Mouse (Mus musculus) hindbrain, embryonic 16.5 days (tissue): ENCODE data around the gene Vmn2r30. TPM values are rescaled to one million over a fixed set of nuclear protein-coding genes. Genes with fewer than 3 reads are reported as not detected.
"Not testable (repeated sequence)": the region's sequence is repeated elsewhere in the genome, so short reads cannot be mapped to it uniquely, and the experiment has no call there.

Experiments used
- ATAC-seq: fragments of 200-750 bp; cut with Nextera tagmentation; 2 replicates; pipeline ENCODE4 v1.8.0; 2017; ENCODE audit warnings: moderate TSS enrichment, moderate library complexity
- H3K27ac ChIP-seq: fragments of 300-500 bp; sonication (generic); 2 replicates; pipeline ENCODE4 v1.5.1; 2014; ENCODE audit warnings: low read depth, mild to moderate bottlenecking, control low read depth, low read length, moderate library complexity
- H3K27me3 ChIP-seq: fragments of 300-500 bp; sonication (generic); replicated peaks from 2 replicates; pipeline ENCODE4 v1.6.1; 2014; ENCODE audit warnings: low read length; ENCODE audit not compliant: control insufficient read depth, insufficient read depth
- H3K36me3 ChIP-seq: fragments of 300-500 bp; sonication (generic); 2 replicates; pipeline ENCODE4 v1.6.1; 2014; ENCODE audit warnings: mild to moderate bottlenecking, low read length, moderate library complexity, mixed read lengths; ENCODE audit not compliant: control insufficient read depth, insufficient read depth
- H3K4me1 ChIP-seq: fragments of 300-500 bp; sonication (generic); 2 replicates; pipeline ENCODE4 v1.6.1; 2014; ENCODE audit warnings: low read depth, low read length; ENCODE audit not compliant: control insufficient read depth, insufficient read depth
- H3K4me2 ChIP-seq: fragments of 300-500 bp; sonication (generic); 2 replicates; pipeline ENCODE4 v1.6.1; 2014; ENCODE audit warnings: mild to moderate bottlenecking, low read length, control low read depth, moderate library complexity
- H3K4me3 ChIP-seq: fragments of 300-500 bp; sonication (generic); 2 replicates; pipeline ENCODE4 v1.5.1; 2014; ENCODE audit warnings: mild to moderate bottlenecking, low read length, control low read depth, moderate library complexity
- H3K9ac ChIP-seq: fragments of 300-500 bp; sonication (generic); 2 replicates; pipeline ENCODE4 v1.6.1; 2014; ENCODE audit warnings: low read depth, mild to moderate bottlenecking, control low read depth, low read length, moderate library complexity
- H3K9me3 ChIP-seq: fragments of 300-500 bp; sonication (generic); 2 replicates; pipeline ENCODE4 v1.6.1; 2014; ENCODE audit warnings: mild to moderate bottlenecking, low read length, moderate library complexity; ENCODE audit not compliant: control insufficient read depth
- WGBS: fragments of 180-500 bp; shearing (Covaris S2); extraction: QIAGEN DNeasy Blood & Tissue Kit; methylation state at CpG from one replicate; pipeline ENCODE4 v1.1.7; 2014; 5-methylcytosine and 5-hydroxymethylcytosine counted together
- microRNA-seq: library from miRNA; unstranded; fragments of <30 nt; microRNA quantifications from one replicate; pipeline ENCODE4, GENCODE M21; 2017
- polyA plus RNA-seq: library from polyadenylated mRNA; unstranded; fragments of >200 nt; fragmentation: Nextera tagmentation; extraction: Ambion mirVana; gene quantifications from 2 replicates; pipeline ENCODE4 v1.2.1, GENCODE M21; 2015

The Vmn2r30 gene
- polyA plus RNA-seq: not detected in 2 replicates

GRCm38 (mm10) chr7:7337509-7337908, at the start of gene Vmn2r30:
Vmn2r30 (minus strand) TSS chr7:7337609.
- ATAC-seq: not testable (repeated sequence)
- no CpG with 5 or more reads among the region's 1 CpGs for WGBS

GRCm38 (mm10) chr7:7374431-7374830, 37.0 kb upstream of the Vmn2r30 start, which contains the start of gene Gm45783:
Gm45783 (minus strand) TSS chr7:7374573.
- H3K27ac ChIP-seq, H3K4me2 ChIP-seq, H3K9ac ChIP-seq, H3K4me3 ChIP-seq, ATAC-seq, H3K9me3 ChIP-seq, H3K4me1 ChIP-seq, H3K36me3 ChIP-seq, H3K27me3 ChIP-seq: not testable (repeated sequence)
- 60% methylated on average over 12 of the region's 12 CpGs for WGBS

More at GRCm38 (mm10) chr7:7337509-7337908, at the start of gene Vmn2r30:
- H3K9me3 ChIP-seq, H3K27me3 ChIP-seq, H3K4me3 ChIP-seq, H3K4me2 ChIP-seq, H3K9ac ChIP-seq, H3K27ac ChIP-seq, H3K4me1 ChIP-seq, H3K36me3 ChIP-seq: not testable (repeated sequence)

GRCm38 (mm10) chr7:7295595-7295994, 41.8 kb downstream of the Vmn2r30 start:
- H3K9me3 ChIP-seq: no peaks in the 10 kb centered on the region
- no peak overlapping the region for H3K4me3 ChIP-seq
- no peaks in the 10 kb centered on the region for H3K27me3 ChIP-seq
- no peak overlapping the region for H3K27ac ChIP-seq
- H3K4me2 ChIP-seq: no peak overlapping the region
- H3K4me1 ChIP-seq: no peaks in the 10 kb centered on the region
- WGBS: 77% methylated on average over 16 of the region's 16 CpGs
- ATAC-seq: no peak
- peaks cover 34% of the 10 kb centered on the region for H3K36me3 ChIP-seq
- no peak overlapping the region for H3K9ac ChIP-seq

GRCm38 (mm10) chr7:7281383-7281782, 56.0 kb downstream of the Vmn2r30 start:
- Histone ChIP-seq H3K4me2 (no peak overlapping the region), H3K9ac (no peak overlapping the region), H3K9me3 (peaks cover 3% of the 10 kb centered on the region), H3K4me3 (no peak overlapping the region), H3K27me3 (no peaks in the 10 kb centered on the region), H3K36me3 (peaks cover 23% of the 10 kb centered on the region), H3K4me1 (no peaks in the 10 kb centered on the region), H3K27ac (no peak overlapping the region)
- no peak for ATAC-seq
- WGBS: 75% methylated on average over 1 of the region's 1 CpGs

GRCm38 (mm10) chr7:7277966-7278567, 59.3 kb downstream of the Vmn2r30 start, which contains the start of gene Gm45844:
Gm45844 (minus strand) TSS chr7:7278289.
- H3K36me3 ChIP-seq, H3K4me1 ChIP-seq, H3K9me3 ChIP-seq, H3K27me3 ChIP-seq: not testable (repeated sequence)
- 43% methylated on average over 45 of the region's 45 CpGs for WGBS
- Histone ChIP-seq H3K4me3 (peak within 1 kb of the TSS; percentile 45), H3K27ac (peak within 1 kb of the TSS; percentile 75), H3K4me2 (peak within 1 kb of the TSS; percentile 53), H3K9ac (peak within 1 kb of the TSS; percentile 70)
- peak; percentile 99 for ATAC-seq

GRCm38 (mm10) chr7:7277556-7277955, 59.9 kb downstream of the Vmn2r30 start:
- not testable (repeated sequence) for H3K36me3 ChIP-seq, H3K27me3 ChIP-seq, H3K4me1 ChIP-seq, H3K9me3 ChIP-seq
- 31% methylated on average over 24 of the region's 24 CpGs for WGBS
- Histone ChIP-seq H3K27ac (peak overlapping the region; percentile 75), H3K4me2 (peak overlapping the region; percentile 53), H3K9ac (peak overlapping the region; percentile 70), H3K4me3 (peak overlapping the region; percentile 45)
- ATAC-seq: peak; percentile 69

Small RNA genes within 50 kb of the gene (microRNA-seq; reads per million reads assigned to microRNA genes)
- gene Mir5620: 1.7 reads per million

Other genes with a start within 250 kb of the Vmn2r30 start
- 22.1 and 23.1 TPM in 2 replicates for gene Zfp954, start 216.1 kb downstream of the Vmn2r30 start, polyA plus RNA-seq
- gene Zfp773, start 200.9 kb downstream of the Vmn2r30 start, polyA plus RNA-seq: 10.3 and 12.8 TPM in 2 replicates
- gene Zfp418, start 166.3 kb downstream of the Vmn2r30 start, polyA plus RNA-seq: 2.5 and 3.3 TPM in 2 replicates
- 9.7 and 10.4 TPM in 2 replicates for gene Zfp772, start 127.6 kb downstream of the Vmn2r30 start, polyA plus RNA-seq
- gene Vmn2r29, start 90.3 kb downstream of the Vmn2r30 start, polyA plus RNA-seq: 1.9 and 2.0 TPM in 2 replicates
- gene Gm45844, start 59.3 kb downstream of the Vmn2r30 start, polyA plus RNA-seq: 14.6 and 15.0 TPM in 2 replicates
- gene Clcn4, start 36.8 kb downstream of the Vmn2r30 start, polyA plus RNA-seq: 213 and 216 TPM in 2 replicates
- 0.25 TPM in 1 of 2 replicates, not detected in the other for gene Gm45783, start 37.0 kb upstream of the Vmn2r30 start, polyA plus RNA-seq
- not detected in 2 replicates for gene Vmn2r31, start 62.1 kb upstream of the Vmn2r30 start, polyA plus RNA-seq
- not detected in 2 replicates for gene Vmn2r32, start 142.4 kb upstream of the Vmn2r30 start, polyA plus RNA-seq
- gene Vmn2r33, start 229.2 kb upstream of the Vmn2r30 start, polyA plus RNA-seq: not detected in 2 replicates